Mouse (Mus musculus) liver, embryonic 15.5 days (tissue): ENCODE measurements at regions not wholly inside any gene's neighbourhood (a gene's known extent, or its start where the extent isn't known, plus 50 kb on each side); places are given as distances from the start of the nearest gene placed in this dataset.

Source experiments
- ATAC-seq: fragments of 200-750 bp; cut with Nextera tagmentation; 2 replicates; pipeline ENCODE4 v1.8.0; 2017; ENCODE audit warnings: moderate number of reproducible peaks, mild to moderate bottlenecking, moderate library complexity; ENCODE audit not compliant: insufficient read depth
- H3K27ac ChIP-seq: fragments of 300-500 bp; sonication (generic); replicated peaks from 2 replicates; pipeline ENCODE4 v1.5.1; 2015; ENCODE audit warnings: mild to moderate bottlenecking, inconsistent platforms
- H3K27me3 ChIP-seq: fragments of 300-500 bp; sonication (generic); 2 replicates; pipeline ENCODE4 v1.6.1; 2015; ENCODE audit warnings: mild to moderate bottlenecking, inconsistent platforms
- H3K36me3 ChIP-seq: fragments of 300-500 bp; sonication (generic); replicated peaks from 2 replicates; pipeline ENCODE4 v1.6.1; 2015; ENCODE audit warnings: moderate library complexity, mild to moderate bottlenecking, inconsistent platforms
- H3K4me1 ChIP-seq: fragments of 300-500 bp; sonication (generic); replicated peaks from 2 replicates; pipeline ENCODE4 v1.6.1; 2015; ENCODE audit warnings: inconsistent platforms
- H3K4me2 ChIP-seq: fragments of 300-500 bp; sonication (generic); 2 replicates; pipeline ENCODE4 v1.6.1; 2015; ENCODE audit warnings: moderate library complexity, mild to moderate bottlenecking, inconsistent platforms
- H3K4me3 ChIP-seq: fragments of 300-500 bp; sonication (generic); replicated peaks from 2 replicates; pipeline ENCODE4 v1.5.1; 2015; ENCODE audit warnings: mild to moderate bottlenecking, inconsistent platforms
- H3K9ac ChIP-seq: fragments of 300-500 bp; sonication (generic); 2 replicates; pipeline ENCODE4 v1.6.1; 2015; ENCODE audit warnings: moderate library complexity, mild to moderate bottlenecking, inconsistent platforms
- H3K9me3 ChIP-seq: fragments of 300-500 bp; sonication (generic); replicated peaks from 2 replicates; pipeline ENCODE4 v1.6.1; 2016; ENCODE audit warnings: inconsistent platforms
- WGBS: fragments of 180-500 bp; shearing (Covaris S2); methylation state at CpG from one replicate; pipeline ENCODE4 v1.1.7; 2015; ENCODE audit warnings: mixed read lengths; ENCODE audit not compliant: insufficient replicate concordance; 5-methylcytosine and 5-hydroxymethylcytosine counted together

- no peak for ATAC-seq
- WGBS: 42% methylated on average over 1 of the region's 1 CpGs
- Histone ChIP-seq H3K27ac (no peak overlapping the region), H3K4me2 (no peak overlapping the region), H3K27me3 (no peaks in the 10 kb centered on the region), H3K4me3 (no peak overlapping the region), H3K36me3 (no peaks in the 10 kb centered on the region), H3K9me3 (no peaks in the 10 kb centered on the region), H3K4me1 (no peaks in the 10 kb centered on the region), H3K9ac (no peak overlapping the region)
Measured at GRCm38 (mm10) chr4:5379215-5379614, 586.1 kb upstream of the Impad1 start.

GRCm38 (mm10) chr4:5358274-5358673 lies 565.1 kb upstream of the Impad1 start:
- Histone ChIP-seq H3K4me1 (no peaks in the 10 kb centered on the region), H3K36me3 (no peaks in the 10 kb centered on the region), H3K27me3 (no peaks in the 10 kb centered on the region), H3K9me3 (no peaks in the 10 kb centered on the region), H3K4me3 (no peak overlapping the region), H3K9ac (no peak overlapping the region), H3K27ac (no peak overlapping the region), H3K4me2 (no peak overlapping the region)
- 69% methylated on average over 1 of the region's 1 CpGs for WGBS
- no peak for ATAC-seq

DNA sequence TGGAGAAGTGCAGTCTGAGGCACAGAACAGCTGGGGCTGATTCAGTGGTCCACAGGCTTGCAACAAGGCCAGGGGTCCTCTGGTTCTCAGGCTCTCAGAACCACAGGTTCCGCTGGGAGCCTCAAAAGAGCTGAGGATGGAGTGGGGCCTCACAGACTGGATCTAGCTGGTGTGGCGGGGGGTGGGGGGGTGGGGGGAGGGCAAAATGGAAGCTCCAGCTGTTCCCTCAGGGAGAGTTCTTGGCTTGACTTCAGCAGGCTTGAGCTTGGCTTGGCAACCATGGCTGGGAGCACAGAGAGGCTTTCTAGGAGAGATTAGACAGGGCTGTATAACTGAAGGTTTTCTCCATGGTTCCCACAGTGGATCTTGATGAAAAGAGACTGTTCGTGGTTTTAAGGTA lies 553.1 kb upstream of the Impad1 start:
- Histone ChIP-seq H3K4me3 (no peak overlapping the region), H3K36me3 (no peaks in the 10 kb centered on the region), H3K27ac (no peak overlapping the region), H3K9me3 (no peaks in the 10 kb centered on the region), H3K9ac (no peak overlapping the region), H3K27me3 (no peaks in the 10 kb centered on the region), H3K4me1 (no peaks in the 10 kb centered on the region), H3K4me2 (no peak overlapping the region)
- 58% methylated on average over 3 of the region's 3 CpGs for WGBS
- ATAC-seq: no peak

GRCm38 (mm10) chr4:5344739-5345138 lies 551.6 kb upstream of the Impad1 start:
- Histone ChIP-seq H3K36me3 (no peaks in the 10 kb centered on the region), H3K27ac (no peak overlapping the region), H3K4me1 (no peaks in the 10 kb centered on the region), H3K27me3 (no peaks in the 10 kb centered on the region), H3K4me2 (no peak overlapping the region), H3K4me3 (no peak overlapping the region), H3K9ac (no peak overlapping the region), H3K9me3 (no peaks in the 10 kb centered on the region)
- WGBS: 63% methylated on average over 4 of the region's 4 CpGs
- no peak for ATAC-seq

DNA sequence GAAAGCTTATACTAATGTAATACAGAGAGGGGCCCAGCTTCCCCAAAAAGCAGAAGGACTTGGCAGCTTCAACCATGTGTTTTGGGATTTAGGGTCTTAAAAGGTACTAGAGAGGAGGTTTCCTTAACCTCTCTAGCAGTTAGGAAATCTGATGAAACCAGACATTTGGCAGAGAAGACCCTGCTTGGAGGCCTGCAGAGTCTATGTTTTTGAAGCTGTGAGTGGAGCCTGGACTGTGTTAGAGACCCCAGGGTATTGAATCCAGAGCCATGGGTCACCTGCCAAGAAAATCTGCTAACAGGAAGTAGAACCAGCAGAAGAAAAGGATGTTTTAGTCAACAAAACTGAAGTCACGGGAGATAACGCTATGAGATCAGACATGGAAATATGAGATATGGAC lies 551.2 kb upstream of the Impad1 start:
- Histone ChIP-seq H3K27me3 (no peaks in the 10 kb centered on the region), H3K27ac (no peak overlapping the region), H3K4me2 (no peak overlapping the region), H3K9me3 (no peaks in the 10 kb centered on the region), H3K36me3 (no peaks in the 10 kb centered on the region), H3K4me3 (no peak overlapping the region), H3K4me1 (no peaks in the 10 kb centered on the region), H3K9ac (no peak overlapping the region)
- ATAC-seq: no peak
- WGBS: 77% methylated on average over 2 of the region's 2 CpGs

DNA sequence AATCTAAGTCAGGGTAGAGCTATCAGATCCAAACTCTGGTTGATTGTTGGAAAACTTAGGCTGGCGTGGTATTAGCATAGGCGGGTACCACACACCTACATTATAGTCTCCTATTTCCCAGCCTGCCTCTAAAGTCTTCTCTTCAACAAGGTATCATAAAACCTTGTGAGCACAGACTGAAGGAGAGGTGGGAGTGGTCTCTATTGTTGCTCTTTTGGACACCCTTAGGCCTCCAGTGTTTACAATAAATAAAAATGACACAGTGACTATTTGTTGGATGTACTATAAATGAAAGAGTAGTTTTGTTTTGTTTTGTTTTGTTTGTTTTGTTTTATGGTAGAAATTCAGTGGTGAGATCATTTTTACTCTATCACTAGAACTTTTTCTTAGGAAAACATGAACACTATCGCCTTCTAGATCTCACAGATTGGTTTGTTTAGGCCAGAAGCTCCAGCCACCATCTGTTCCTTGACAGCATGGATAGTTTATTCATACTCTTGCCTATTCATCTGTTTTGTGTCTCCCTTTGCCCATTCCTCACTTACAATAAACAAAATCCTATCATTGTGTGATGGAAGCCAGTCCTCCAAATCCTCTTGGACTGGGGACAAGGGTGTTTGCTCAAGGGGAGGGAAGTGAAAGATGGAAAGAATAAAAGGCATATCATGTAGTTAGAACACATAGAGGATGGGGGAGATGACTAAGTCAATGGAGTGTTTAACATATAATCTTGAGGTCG lies 544.2 kb upstream of the Impad1 start:
- Histone ChIP-seq H3K4me3 (no peak overlapping the region), H3K27ac (no peak overlapping the region), H3K4me1 (no peaks in the 10 kb centered on the region), H3K9ac (no peak overlapping the region), H3K27me3 (no peaks in the 10 kb centered on the region), H3K4me2 (no peak overlapping the region), H3K9me3 (no peaks in the 10 kb centered on the region), H3K36me3 (no peaks in the 10 kb centered on the region)
- no peak for ATAC-seq
- WGBS: 47% methylated on average over 4 of the region's 4 CpGs

- WGBS: 60% methylated on average over 2 of the region's 2 CpGs
- Histone ChIP-seq H3K27ac (no peak overlapping the region), H3K36me3 (no peaks in the 10 kb centered on the region), H3K27me3 (no peaks in the 10 kb centered on the region), H3K4me3 (no peak overlapping the region), H3K9ac (no peak overlapping the region), H3K4me2 (no peak overlapping the region), H3K9me3 (no peaks in the 10 kb centered on the region), H3K4me1 (no peaks in the 10 kb centered on the region)
- ATAC-seq: no peak
Measured at GRCm38 (mm10) chr4:5335030-5335429, 541.9 kb upstream of the Impad1 start.

DNA sequence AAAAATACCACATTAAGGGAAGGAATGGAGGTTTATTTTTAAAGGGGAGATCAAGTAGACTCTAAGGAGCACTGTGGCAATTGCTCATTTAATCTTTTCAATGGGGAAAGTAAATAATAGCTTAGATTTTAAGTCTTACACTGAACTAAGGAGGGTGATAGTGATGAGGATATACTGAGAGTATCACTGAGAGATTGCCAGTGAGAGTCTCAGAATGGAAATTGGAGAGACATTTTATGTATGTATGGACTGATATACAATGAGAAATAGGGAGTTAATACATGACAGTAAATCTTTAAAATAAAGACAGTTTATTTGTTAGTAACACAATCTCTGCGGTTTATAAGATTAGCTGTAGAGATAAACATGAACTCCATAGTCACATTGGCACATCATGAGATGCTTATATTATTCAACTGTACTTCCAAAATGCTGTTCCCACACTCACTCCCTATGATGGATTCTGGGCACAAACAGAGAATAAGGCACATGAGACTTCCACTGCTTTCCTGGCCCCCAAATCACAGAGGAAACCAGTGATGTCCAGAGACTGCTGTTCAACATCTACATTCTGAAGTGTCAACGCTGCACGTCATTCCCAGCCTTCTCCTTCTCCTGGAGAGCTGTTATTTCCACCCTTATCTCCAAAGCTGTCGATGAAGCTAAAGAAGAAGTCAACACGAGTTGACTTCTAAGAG lies 535.5 kb upstream of the Impad1 start:
- Histone ChIP-seq H3K9ac (no peak overlapping the region), H3K9me3 (no peaks in the 10 kb centered on the region), H3K4me1 (no peaks in the 10 kb centered on the region), H3K27me3 (no peaks in the 10 kb centered on the region), H3K36me3 (no peaks in the 10 kb centered on the region), H3K4me3 (no peak overlapping the region), H3K27ac (no peak overlapping the region), H3K4me2 (no peak overlapping the region)
- no peak for ATAC-seq
- 28% methylated on average over 5 of the region's 5 CpGs for whole genome bisulfite sequencing

DNA sequence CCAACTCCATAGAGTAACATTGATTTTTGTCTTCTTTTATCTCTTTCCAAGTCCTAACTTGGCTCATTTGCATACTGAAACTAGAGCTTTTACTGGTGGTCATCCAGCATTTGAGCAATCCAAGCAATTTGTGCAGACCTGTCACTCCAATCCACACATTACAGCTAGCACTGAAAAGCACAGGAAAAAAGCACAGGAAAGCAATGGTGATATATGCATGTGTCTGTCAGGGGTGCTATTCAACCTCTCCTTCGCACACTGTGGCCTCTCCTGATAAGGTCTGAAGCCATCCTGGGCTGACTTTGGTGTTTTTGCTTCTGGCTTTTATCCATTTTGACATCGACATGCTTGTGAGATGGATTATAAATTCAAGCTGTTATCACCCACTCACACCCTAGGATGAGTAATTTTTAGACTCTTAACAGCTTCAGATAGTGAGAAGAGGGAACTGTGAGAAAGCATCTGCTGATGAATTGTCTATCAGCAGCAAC lies 534.1 kb upstream of the Impad1 start:
- ATAC-seq: 0 out of 2 replicates have a peak, but pooled peaks have one; percentile 47
- no peak overlapping the region for H3K4me2 ChIP-seq

GRCm38 (mm10) chr4:5301461-5301860 lies 508.3 kb upstream of the Impad1 start:
- H3K27ac ChIP-seq: no peak overlapping the region
- no peak overlapping the region for H3K4me3 ChIP-seq
- H3K4me2 ChIP-seq: no peak overlapping the region
- H3K4me1 ChIP-seq: no peaks in the 10 kb centered on the region
- no peaks in the 10 kb centered on the region for H3K36me3 ChIP-seq
- H3K9me3 ChIP-seq: no peaks in the 10 kb centered on the region
- WGBS: 69% methylated on average over 3 of the region's 3 CpGs
- H3K9ac ChIP-seq: no peak overlapping the region
- no peak for ATAC-seq
- no peaks in the 10 kb centered on the region for H3K27me3 ChIP-seq

More for the DNA sequence above, 534.1 kb upstream of the Impad1 start:
- Histone ChIP-seq H3K27me3 (no peaks in the 10 kb centered on the region), H3K4me3 (no peak overlapping the region), H3K4me1 (no peaks in the 10 kb centered on the region), H3K9me3 (no peaks in the 10 kb centered on the region), H3K27ac (no peak overlapping the region), H3K9ac (no peak overlapping the region), H3K36me3 (no peaks in the 10 kb centered on the region)
- WGBS: 14% methylated on average over 2 of the region's 2 CpGs

DNA sequence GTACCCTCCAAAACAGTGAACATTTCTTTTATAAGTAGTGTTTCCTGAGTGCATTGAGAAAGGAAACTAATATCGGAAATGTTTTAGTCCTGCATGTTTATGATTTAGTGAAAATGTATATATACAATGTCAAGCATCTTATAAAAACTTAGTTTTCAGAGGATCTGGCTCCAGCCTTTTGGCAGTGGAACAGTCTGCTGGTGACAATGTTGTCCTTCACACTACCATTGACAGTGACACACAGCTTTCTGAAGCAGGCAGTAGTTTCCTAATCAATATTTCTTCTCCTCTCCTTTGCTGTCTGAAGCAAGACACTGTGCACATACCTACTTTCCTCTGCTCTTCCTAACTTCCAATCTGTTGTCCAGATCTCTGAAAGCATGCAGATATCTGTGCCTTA lies 507.9 kb upstream of the Impad1 start:
- ATAC-seq: no peak
- Histone ChIP-seq H3K4me2 (no peak overlapping the region), H3K9ac (no peak overlapping the region), H3K27ac (no peak overlapping the region), H3K9me3 (no peaks in the 10 kb centered on the region), H3K4me3 (no peak overlapping the region), H3K36me3 (no peaks in the 10 kb centered on the region), H3K27me3 (no peaks in the 10 kb centered on the region), H3K4me1 (no peaks in the 10 kb centered on the region)
- 62% methylated on average over 1 of the region's 1 CpGs for WGBS
